Mouse (Mus musculus): ENCODE data around the gene Fam43a.

Gene Fam43a

GRCm38 (mm10) chr16:30599491-30600268 is at the start of gene Fam43a:
Gene Fam43a, plus strand, starts transcription at chr16:30599723.
- peak; percentile 92 for DNase-seq

- peak; percentile 53 for DNase-seq
Measured at GRCm38 (mm10) chr16:30549966-30550747, 49.4 kb upstream of the Fam43a start.

GRCm38 (mm10) chr16:30550748-30551192 is 48.8 kb upstream of the Fam43a start, which contains the start of gene Tmem44:
Gene Tmem44, minus strand, starts transcription at chr16:30550842.
- DNase-seq = no peak

- DNase-seq = peak; percentile 89
Measured at GRCm38 (mm10) chr16:30552621-30553338, 46.7 kb upstream of the Fam43a start.

- DNase-seq = no peak
Measured at GRCm38 (mm10) chr16:30554109-30554508, 45.4 kb upstream of the Fam43a start.

- peak; percentile 10 for DNase-seq
Measured at GRCm38 (mm10) chr16:30559312-30559992, 40.1 kb upstream of the Fam43a start.

GRCm38 (mm10) chr16:30560601-30561000 is 38.9 kb upstream of the Fam43a start:
- no peak for DNase-seq

GRCm38 (mm10) chr16:30565631-30566030 is 33.9 kb upstream of the Fam43a start:
- DNase-seq = no peak

- DNase-seq = no peak
Measured at GRCm38 (mm10) chr16:30570173-30570572, 29.4 kb upstream of the Fam43a start.

GRCm38 (mm10) chr16:30571378-30571777 is 28.1 kb upstream of the Fam43a start:
- DNase-seq = no peak

GRCm38 (mm10) chr16:30572239-30572638 is 27.3 kb upstream of the Fam43a start:
- no peak for DNase-seq

GRCm38 (mm10) chr16:30575815-30576214 is 23.7 kb upstream of the Fam43a start:
- DNase-seq = no peak

- no peak for DNase-seq
Measured at GRCm38 (mm10) chr16:30576392-30576791, 23.1 kb upstream of the Fam43a start.

GRCm38 (mm10) chr16:30580765-30581164 is 18.8 kb upstream of the Fam43a start:
- DNase-seq = no peak

GRCm38 (mm10) chr16:30586935-30587493 is 12.5 kb upstream of the Fam43a start:
- DNase-seq = no peak

GRCm38 (mm10) chr16:30587494-30588327 is 11.8 kb upstream of the Fam43a start, which contains the start of gene Lsg1:
Gene Lsg1, minus strand, starts transcription at chr16:30587592.
- DNase-seq = peak; percentile 83

- no peak for DNase-seq
Measured at GRCm38 (mm10) chr16:30590264-30591209, 9.0 kb upstream of the Fam43a start.

- DNase-seq = no peak
Measured at GRCm38 (mm10) chr16:30591990-30592389, 7.5 kb upstream of the Fam43a start.

- DNase-seq = no peak
Measured at GRCm38 (mm10) chr16:30595356-30595755, 4.2 kb upstream of the Fam43a start.
